In genomic region chr13:56195824-56196223, GRCm38 (mm10) we compare ENCODE assay signal across 11 mouse cellular contexts. TPM values are rescaled to one million over a fixed set of nuclear protein-coding genes. Genes with fewer than 3 reads are reported as not detected.
"Had no signal": no experiment of that assay in that cellular context is flagged by ENCODE, and none has a peak within 500 bp of the region (broad histone marks: within the 10 kb centered on the region; RNA-seq: fewer than 3 reads in every experiment).

No protein-coding gene starts in this region.

RNA-seq across cellular contexts. Expression of gene Tifab, which starts 17.1 kb away (rescaled TPM):
- polyA plus RNA-seq: myocyte had no signal

RNA-seq across cellular contexts. Expression of gene Neurog1, which starts 56.1 kb away (rescaled TPM):
- polyA plus RNA-seq: liver, embryonic 15.5 days; liver, postnatal 0 days; lung, adult 2 months; lung, embryonic 15.5 days; lung, postnatal 0 days; macrophage; myocyte; spleen, adult 2 months; stomach, embryonic 15.5 days; stomach, postnatal 0 days; urinary bladder, adult 2 months had no signal
